Mouse (Mus musculus): Measurements from ENCODE around the gene Rhobtb1. TPM values are rescaled to one million over a fixed set of nuclear protein-coding genes. Genes with fewer than 3 reads are reported as not detected.

Gene Rhobtb1
- polyA plus RNA-seq, 1 experiment from 2014 or later: 12.8 TPM

- H3K9me3 ChIP-seq (replicated peaks; ENCODE audit: control insufficient read depth, low read length): no peaks in the 10 kb centered on the region
- no peak overlapping the region for H3K4me3 ChIP-seq (ENCODE audit: low read depth, low read length)
- H3K4me1 ChIP-seq (ENCODE audit: control insufficient read depth, insufficient read depth, low read length): no peaks in the 10 kb centered on the region
- H3K27ac ChIP-seq (ENCODE audit: low read depth, low read length): no peak overlapping the region
- no peaks in the 10 kb centered on the region for H3K36me3 ChIP-seq (ENCODE audit: control insufficient read depth, insufficient read depth, low read length)
- H3K4me2 ChIP-seq (ENCODE audit: low read length): no peak overlapping the region
- H3K27me3 ChIP-seq (replicated peaks; ENCODE audit: control insufficient read depth, insufficient read depth, low read length): no peaks in the 10 kb centered on the region
- H3K9ac ChIP-seq (ENCODE audit: low read length): no peak overlapping the region
- no peak for DNase-seq (ENCODE audit: low spot score)
- ATAC-seq: no peak
- 71% methylated on average over 8 of the region's 8 CpGs for WGBS
These were observed 162.7 kb downstream of the Rhobtb1 start for GRCm38 (mm10) chr10:69313944-69314343.

DNA sequence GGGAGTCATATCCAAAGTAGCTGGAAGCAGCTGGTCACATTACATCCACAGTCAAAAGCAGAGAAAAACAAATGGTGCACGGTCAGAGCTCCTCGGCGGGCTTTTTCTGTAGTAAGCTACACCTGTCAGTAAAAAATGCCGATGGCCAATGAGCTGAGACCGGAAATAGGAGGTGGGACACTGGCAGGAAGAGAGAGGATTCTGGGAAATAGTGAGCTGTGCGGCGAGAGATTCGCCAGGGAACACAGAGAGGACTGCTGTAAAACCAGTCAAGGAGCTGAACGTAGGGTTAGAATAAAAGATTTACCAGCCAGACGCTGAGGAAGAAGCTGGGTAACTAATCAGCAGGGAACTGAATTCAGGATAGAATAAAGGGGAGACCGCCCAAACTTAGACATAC, 167.3 kb downstream of the Rhobtb1 start:
- no peaks in the 10 kb centered on the region for H3K36me3 ChIP-seq (ENCODE audit: control insufficient read depth, insufficient read depth, low read length)
- ATAC-seq (no peak), DNase-seq (ENCODE audit: low spot score) (no peak)
- H3K27me3 ChIP-seq (replicated peaks; ENCODE audit: control insufficient read depth, insufficient read depth, low read length): no peaks in the 10 kb centered on the region
- no peak overlapping the region for H3K27ac ChIP-seq (ENCODE audit: low read depth, low read length)
- H3K4me2 ChIP-seq (ENCODE audit: low read length): no peak overlapping the region
- H3K9me3 ChIP-seq (replicated peaks; ENCODE audit: control insufficient read depth, low read length): no peaks in the 10 kb centered on the region
- H3K4me3 ChIP-seq (ENCODE audit: low read depth, low read length): no peak overlapping the region
- no peak overlapping the region for H3K9ac ChIP-seq (ENCODE audit: low read length)
- 88% methylated on average over 11 of the region's 11 CpGs for WGBS
- no peaks in the 10 kb centered on the region for H3K4me1 ChIP-seq (ENCODE audit: control insufficient read depth, insufficient read depth, low read length)

- H3K4me3 ChIP-seq (ENCODE audit: low read depth, low read length): no peak overlapping the region
- 47% methylated on average over 21 of the region's 21 CpGs for WGBS
- no peak overlapping the region for H3K9ac ChIP-seq (ENCODE audit: low read length)
- peak; percentile 90 for DNase-seq (ENCODE audit: low spot score)
- no peak overlapping the region for H3K27ac ChIP-seq (ENCODE audit: low read depth, low read length)
- peak; percentile 83 for ATAC-seq
- H3K4me1 ChIP-seq (ENCODE audit: control insufficient read depth, insufficient read depth, low read length): no peaks in the 10 kb centered on the region
- no peak overlapping the region; the same call in 1 of the 2 replicates for H3K4me2 ChIP-seq (ENCODE audit: low read length)
- H3K27me3 ChIP-seq (replicated peaks; ENCODE audit: control insufficient read depth, insufficient read depth, low read length): no peaks in the 10 kb centered on the region
- no peaks in the 10 kb centered on the region for H3K9me3 ChIP-seq (replicated peaks; ENCODE audit: control insufficient read depth, low read length)
- no peaks in the 10 kb centered on the region for H3K36me3 ChIP-seq (ENCODE audit: control insufficient read depth, insufficient read depth, low read length)
These were observed 169.7 kb downstream of the Rhobtb1 start for GRCm38 (mm10) chr10:69320667-69321518.

- DNase-seq (ENCODE audit: low spot score) (no peak), ATAC-seq (peak; percentile 15; the same call in 1 of the 2 replicates)
- Histone ChIP-seq H3K4me3 (ENCODE audit: low read depth, low read length) (no peak overlapping the region), H3K4me1 (ENCODE audit: control insufficient read depth, insufficient read depth, low read length) (no peaks in the 10 kb centered on the region), H3K4me2 (ENCODE audit: low read length) (no peak overlapping the region; the same call in 1 of the 2 replicates), H3K27me3 (replicated peaks; ENCODE audit: control insufficient read depth, insufficient read depth, low read length) (no peaks in the 10 kb centered on the region), H3K9me3 (replicated peaks; ENCODE audit: control insufficient read depth, low read length) (no peaks in the 10 kb centered on the region), H3K27ac (ENCODE audit: low read depth, low read length) (no peak overlapping the region), H3K36me3 (ENCODE audit: control insufficient read depth, insufficient read depth, low read length) (no peaks in the 10 kb centered on the region), H3K9ac (ENCODE audit: low read length) (no peak overlapping the region)
- 58% methylated on average over 15 of the region's 15 CpGs for WGBS
These were observed 170.3 kb downstream of the Rhobtb1 start for GRCm38 (mm10) chr10:69321519-69322035.

- 85% methylated on average over 13 of the region's 13 CpGs for WGBS
- no peak overlapping the region for H3K4me2 ChIP-seq (ENCODE audit: low read length)
- no peak overlapping the region for H3K9ac ChIP-seq (ENCODE audit: low read length)
- no peak overlapping the region for H3K27ac ChIP-seq (ENCODE audit: low read depth, low read length)
- DNase-seq (ENCODE audit: low spot score): no peak
- H3K9me3 ChIP-seq (replicated peaks; ENCODE audit: control insufficient read depth, low read length): no peaks in the 10 kb centered on the region
- no peaks in the 10 kb centered on the region for H3K27me3 ChIP-seq (replicated peaks; ENCODE audit: control insufficient read depth, insufficient read depth, low read length)
- H3K4me1 ChIP-seq (ENCODE audit: control insufficient read depth, insufficient read depth, low read length): no peaks in the 10 kb centered on the region
- no peaks in the 10 kb centered on the region for H3K36me3 ChIP-seq (ENCODE audit: control insufficient read depth, insufficient read depth, low read length)
- H3K4me3 ChIP-seq (ENCODE audit: low read depth, low read length): no peak overlapping the region
- ATAC-seq: no peak
These were observed 172.8 kb downstream of the Rhobtb1 start for GRCm38 (mm10) chr10:69323986-69324385.

DNA sequence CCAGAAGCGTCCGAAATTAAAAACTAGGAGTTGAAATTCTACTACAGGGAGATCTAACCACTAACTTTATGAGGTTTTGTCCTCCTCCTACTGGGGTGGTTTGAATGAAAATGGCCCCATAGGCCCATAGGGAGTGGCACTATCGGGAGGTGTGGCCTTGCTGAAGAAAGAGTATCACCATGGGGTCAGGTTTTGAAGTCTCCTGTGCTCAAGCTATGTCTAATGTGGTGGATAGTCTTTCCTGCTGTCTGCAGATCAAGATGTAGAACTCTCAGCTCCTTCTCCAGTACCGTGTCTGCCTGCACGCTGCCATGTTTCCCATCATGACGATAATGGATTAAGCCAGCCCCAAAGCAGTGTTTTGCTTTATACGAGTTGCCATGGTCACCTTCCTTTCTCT, 173.6 kb downstream of the Rhobtb1 start:
- Histone ChIP-seq H3K4me3 (ENCODE audit: low read depth, low read length) (no peak overlapping the region), H3K27me3 (replicated peaks; ENCODE audit: control insufficient read depth, insufficient read depth, low read length) (no peaks in the 10 kb centered on the region), H3K4me1 (ENCODE audit: control insufficient read depth, insufficient read depth, low read length) (no peaks in the 10 kb centered on the region), H3K9ac (ENCODE audit: low read length) (no peak overlapping the region), H3K36me3 (ENCODE audit: control insufficient read depth, insufficient read depth, low read length) (no peaks in the 10 kb centered on the region), H3K27ac (ENCODE audit: low read depth, low read length) (no peak overlapping the region), H3K9me3 (replicated peaks; ENCODE audit: control insufficient read depth, low read length) (no peaks in the 10 kb centered on the region), H3K4me2 (ENCODE audit: low read length) (no peak overlapping the region)
- no peak for DNase-seq (ENCODE audit: low spot score)
- WGBS: 89% methylated on average over 7 of the region's 7 CpGs
- ATAC-seq: no peak

DNA sequence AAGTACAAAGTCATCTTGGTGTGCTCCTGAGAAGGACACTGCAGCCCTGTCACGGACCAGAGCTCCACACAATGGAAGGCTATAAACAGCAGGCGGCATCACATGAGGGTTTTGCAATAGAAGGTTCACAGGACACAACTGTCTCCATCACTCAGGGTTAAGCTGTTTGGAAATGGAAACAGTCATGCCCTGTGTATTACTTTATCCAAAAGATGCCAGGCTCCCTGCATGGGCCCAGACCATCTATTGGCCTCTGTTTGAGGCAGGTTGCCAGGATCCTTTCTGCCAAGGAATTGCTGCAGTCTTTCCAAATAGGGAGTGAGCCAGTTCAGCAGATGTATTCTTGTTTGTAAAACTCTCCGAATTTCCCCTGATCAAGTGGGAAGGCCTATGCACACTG, 175.2 kb downstream of the Rhobtb1 start:
- Histone ChIP-seq H3K9ac (ENCODE audit: low read length) (no peak overlapping the region), H3K4me1 (ENCODE audit: control insufficient read depth, insufficient read depth, low read length) (no peaks in the 10 kb centered on the region), H3K27me3 (replicated peaks; ENCODE audit: control insufficient read depth, insufficient read depth, low read length) (no peaks in the 10 kb centered on the region), H3K4me3 (ENCODE audit: low read depth, low read length) (no peak overlapping the region), H3K36me3 (ENCODE audit: control insufficient read depth, insufficient read depth, low read length) (no peaks in the 10 kb centered on the region), H3K9me3 (replicated peaks; ENCODE audit: control insufficient read depth, low read length) (no peaks in the 10 kb centered on the region), H3K4me2 (ENCODE audit: low read length) (no peak overlapping the region), H3K27ac (ENCODE audit: low read depth, low read length) (no peak overlapping the region)
- WGBS: 82% methylated on average over 3 of the region's 3 CpGs
- DNase-seq (ENCODE audit: low spot score) (peak; percentile 52), ATAC-seq (0 out of 2 replicates have a peak, but pooled peaks have one; percentile 5)

DNA sequence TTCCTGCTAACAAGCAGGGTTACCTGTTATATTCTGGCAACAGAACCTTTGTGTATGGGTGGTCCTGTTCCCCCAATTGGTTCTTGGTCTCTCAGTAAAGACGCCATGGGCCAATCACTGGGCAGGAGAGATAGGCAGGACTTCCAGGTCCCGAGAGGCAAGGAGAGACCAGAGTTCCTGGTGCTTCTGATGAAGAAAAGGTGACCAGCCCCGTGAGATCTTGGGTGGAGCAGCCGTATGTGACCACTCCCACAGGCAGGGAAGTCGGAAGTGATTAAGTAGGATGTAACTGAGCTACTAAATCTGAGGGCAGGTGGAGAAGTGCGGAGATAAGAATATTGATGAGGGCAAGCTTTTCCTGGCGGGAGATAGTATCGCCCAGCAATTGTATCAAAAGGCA, 176.1 kb downstream of the Rhobtb1 start:
- H3K9ac ChIP-seq (ENCODE audit: low read length): no peak overlapping the region
- H3K27me3 ChIP-seq (replicated peaks; ENCODE audit: control insufficient read depth, insufficient read depth, low read length): no peaks in the 10 kb centered on the region
- H3K4me1 ChIP-seq (ENCODE audit: control insufficient read depth, insufficient read depth, low read length): no peaks in the 10 kb centered on the region
- no peak for ATAC-seq
- H3K4me3 ChIP-seq (ENCODE audit: low read depth, low read length): no peak overlapping the region
- 76% methylated on average over 8 of the region's 8 CpGs for WGBS
- no peaks in the 10 kb centered on the region for H3K36me3 ChIP-seq (ENCODE audit: control insufficient read depth, insufficient read depth, low read length)
- no peak for DNase-seq (ENCODE audit: low spot score)
- no peaks in the 10 kb centered on the region for H3K9me3 ChIP-seq (replicated peaks; ENCODE audit: control insufficient read depth, low read length)
- no peak overlapping the region for H3K4me2 ChIP-seq (ENCODE audit: low read length)
- H3K27ac ChIP-seq (ENCODE audit: low read depth, low read length): no peak overlapping the region

- H3K9me3 ChIP-seq (replicated peaks; ENCODE audit: control insufficient read depth, low read length): no peaks in the 10 kb centered on the region
- no peak overlapping the region for H3K4me3 ChIP-seq (ENCODE audit: low read depth, low read length)
- no peak for DNase-seq (ENCODE audit: low spot score)
- no peak overlapping the region for H3K27ac ChIP-seq (ENCODE audit: low read depth, low read length)
- WGBS: 91% methylated on average over 12 of the region's 12 CpGs
- H3K4me2 ChIP-seq (ENCODE audit: low read length): no peak overlapping the region
- no peak overlapping the region for H3K9ac ChIP-seq (ENCODE audit: low read length)
- no peak for ATAC-seq
- H3K36me3 ChIP-seq (ENCODE audit: control insufficient read depth, insufficient read depth, low read length): no peaks in the 10 kb centered on the region
- no peaks in the 10 kb centered on the region for H3K27me3 ChIP-seq (replicated peaks; ENCODE audit: control insufficient read depth, insufficient read depth, low read length)
- no peaks in the 10 kb centered on the region for H3K4me1 ChIP-seq (ENCODE audit: control insufficient read depth, insufficient read depth, low read length)
These were observed 176.9 kb downstream of the Rhobtb1 start for GRCm38 (mm10) chr10:69328029-69328655.

Measured in forebrain, embryonic 14.5 days (tissue).